Mouse (Mus musculus) kidney, embryonic 14.5 days (tissue): Measurements from ENCODE around the gene Wscd1. TPM values are rescaled to one million over a fixed set of nuclear protein-coding genes. Genes with fewer than 3 reads are reported as not detected.

ENCODE experiments used
- ATAC-seq: fragments of 200-750 bp; cut with Nextera tagmentation; 2 replicates; pipeline ENCODE4 v1.8.0; 2017; ENCODE audit warnings: moderate number of reproducible peaks, mild to moderate bottlenecking, moderate TSS enrichment, moderate library complexity; ENCODE audit not compliant: low FRiP score, low TSS enrichment
- H3K27ac ChIP-seq: fragments of 300-500 bp; sonication (generic); 2 replicates; pipeline ENCODE4 v1.5.1; 2014; ENCODE audit warnings: low read depth, mild to moderate bottlenecking, low read length, moderate library complexity, mixed read lengths
- H3K27me3 ChIP-seq: fragments of 300-500 bp; sonication (generic); 2 replicates; pipeline ENCODE4 v1.6.1; 2014; ENCODE audit warnings: mild to moderate bottlenecking, low read length; ENCODE audit not compliant: control insufficient read depth, insufficient read depth
- H3K36me3 ChIP-seq: fragments of 300-500 bp; sonication (generic); 2 replicates; pipeline ENCODE4 v1.6.1; 2014; ENCODE audit warnings: low read length, mixed read lengths; ENCODE audit not compliant: control insufficient read depth, insufficient read depth
- H3K4me1 ChIP-seq: fragments of 300-500 bp; sonication (generic); 2 replicates; pipeline ENCODE4 v1.6.1; 2014; ENCODE audit warnings: low read length, mixed read lengths; ENCODE audit not compliant: control insufficient read depth, insufficient read depth
- H3K4me2 ChIP-seq: fragments of 300-500 bp; sonication (generic); replicated peaks from 2 replicates; pipeline ENCODE4 v1.6.1; 2014; ENCODE audit warnings: low read depth, mild to moderate bottlenecking, low read length
- H3K4me3 ChIP-seq: fragments of 300-500 bp; sonication (generic); 2 replicates; pipeline ENCODE4 v1.5.1; 2014; ENCODE audit warnings: mild to moderate bottlenecking, low read length
- H3K9ac ChIP-seq: fragments of 300-500 bp; sonication (generic); 2 replicates; pipeline ENCODE4 v1.6.1; 2014; ENCODE audit warnings: low read depth, mild to moderate bottlenecking, low read length, moderate library complexity
- H3K9me3 ChIP-seq: fragments of 300-500 bp; sonication (generic); 2 replicates; pipeline ENCODE4 v1.6.1; 2016; ENCODE audit warnings: low read length; ENCODE audit not compliant: control insufficient read depth
- WGBS: fragments of 180-500 bp; shearing (Covaris S2); extraction: QIAGEN DNeasy Blood & Tissue Kit; methylation state at CpG from one replicate; pipeline ENCODE4 v1.1.7; 2014; 5-methylcytosine and 5-hydroxymethylcytosine counted together
- polyA plus RNA-seq: library from polyadenylated mRNA; unstranded; fragments of >200 nt; fragmentation: Nextera tagmentation; extraction: Ambion mirVana; gene quantifications from 2 replicates; pipeline ENCODE4 v1.2.1, GENCODE M21; 2014

Wscd1 gene
- polyA plus RNA-seq, 1 experiment from 2014 or later = 7.8 TPM

GRCm38 (mm10) chr11:71773986-71774767, 24.5 kb downstream of the Wscd1 start:
- Histone ChIP-seq H3K36me3 (no peaks in the 10 kb centered on the region), H3K4me1 (no peaks in the 10 kb centered on the region), H3K27ac (no peak overlapping the region; the same call in 1 of the 2 replicates), H3K9ac (no peak overlapping the region), H3K9me3 (no peaks in the 10 kb centered on the region), H3K4me3 (no peak overlapping the region), H3K4me2 (no peak overlapping the region), H3K27me3 (no peaks in the 10 kb centered on the region)
- 35% methylated on average over 16 of the region's 16 CpGs for WGBS
- ATAC-seq = no peak

GRCm38 (mm10) chr11:71775056-71775455, 25.3 kb downstream of the Wscd1 start:
- Histone ChIP-seq H3K27ac (no peak overlapping the region), H3K36me3 (no peaks in the 10 kb centered on the region), H3K9ac (no peak overlapping the region), H3K4me2 (no peak overlapping the region), H3K9me3 (no peaks in the 10 kb centered on the region), H3K4me3 (no peak overlapping the region), H3K4me1 (no peaks in the 10 kb centered on the region), H3K27me3 (no peaks in the 10 kb centered on the region)
- WGBS = 71% methylated on average over 6 of the region's 6 CpGs
- ATAC-seq = no peak

- Histone ChIP-seq H3K9me3 (no peaks in the 10 kb centered on the region), H3K9ac (no peak overlapping the region), H3K4me3 (no peak overlapping the region), H3K36me3 (no peaks in the 10 kb centered on the region), H3K4me1 (no peaks in the 10 kb centered on the region), H3K27ac (no peak overlapping the region), H3K27me3 (no peaks in the 10 kb centered on the region), H3K4me2 (no peak overlapping the region)
- WGBS = 73% methylated on average over 10 of the region's 10 CpGs
- ATAC-seq = no peak
These were observed 29.9 kb downstream of the Wscd1 start for GRCm38 (mm10) chr11:71779642-71780041.

GRCm38 (mm10) chr11:71781737-71782354, 32.1 kb downstream of the Wscd1 start:
- no peaks in the 10 kb centered on the region for H3K4me1 ChIP-seq
- no peak for ATAC-seq
- no peaks in the 10 kb centered on the region for H3K9me3 ChIP-seq
- no peaks in the 10 kb centered on the region for H3K27me3 ChIP-seq
- no peak overlapping the region for H3K4me3 ChIP-seq
- H3K36me3 ChIP-seq = no peaks in the 10 kb centered on the region
- H3K9ac ChIP-seq = no peak overlapping the region
- WGBS = 79% methylated on average over 13 of the region's 13 CpGs
- H3K27ac ChIP-seq = no peak overlapping the region
- H3K4me2 ChIP-seq = no peak overlapping the region

GRCm38 (mm10) chr11:71785499-71785898, 35.8 kb downstream of the Wscd1 start:
- H3K27ac ChIP-seq = no peak overlapping the region
- no peaks in the 10 kb centered on the region for H3K27me3 ChIP-seq
- H3K36me3 ChIP-seq = no peaks in the 10 kb centered on the region
- no peak overlapping the region for H3K4me2 ChIP-seq
- ATAC-seq = no peak
- no peak overlapping the region for H3K4me3 ChIP-seq
- no peaks in the 10 kb centered on the region for H3K4me1 ChIP-seq
- WGBS = 93% methylated on average over 4 of the region's 4 CpGs
- H3K9ac ChIP-seq = no peak overlapping the region
- H3K9me3 ChIP-seq = no peaks in the 10 kb centered on the region

GRCm38 (mm10) chr11:71788209-71788608, 38.5 kb downstream of the Wscd1 start:
- Histone ChIP-seq H3K4me2 (no peak overlapping the region), H3K27ac (no peak overlapping the region), H3K4me1 (no peaks in the 10 kb centered on the region), H3K4me3 (no peak overlapping the region), H3K36me3 (no peaks in the 10 kb centered on the region), H3K27me3 (no peaks in the 10 kb centered on the region), H3K9ac (no peak overlapping the region), H3K9me3 (no peaks in the 10 kb centered on the region)
- ATAC-seq = no peak
- 87% methylated on average over 4 of the region's 4 CpGs for WGBS

GRCm38 (mm10) chr11:71790227-71790626, 40.5 kb downstream of the Wscd1 start:
- H3K27me3 ChIP-seq = no peaks in the 10 kb centered on the region
- WGBS = 75% methylated on average over 3 of the region's 3 CpGs
- H3K27ac ChIP-seq = no peak overlapping the region
- no peak overlapping the region for H3K9ac ChIP-seq
- H3K4me1 ChIP-seq = no peaks in the 10 kb centered on the region
- ATAC-seq = no peak
- no peak overlapping the region for H3K4me2 ChIP-seq
- no peak overlapping the region for H3K4me3 ChIP-seq
- no peaks in the 10 kb centered on the region for H3K36me3 ChIP-seq
- H3K9me3 ChIP-seq = no peaks in the 10 kb centered on the region

GRCm38 (mm10) chr11:71799206-71799605, 49.5 kb downstream of the Wscd1 start:
- Histone ChIP-seq H3K4me1 (no peaks in the 10 kb centered on the region), H3K4me3 (no peak overlapping the region), H3K9me3 (no peaks in the 10 kb centered on the region), H3K27ac (no peak overlapping the region), H3K27me3 (no peaks in the 10 kb centered on the region), H3K4me2 (no peak overlapping the region), H3K36me3 (no peaks in the 10 kb centered on the region), H3K9ac (no peak overlapping the region)
- no peak for ATAC-seq
- 81% methylated on average over 4 of the region's 4 CpGs for WGBS

GRCm38 (mm10) chr11:71808521-71808920, 58.8 kb downstream of the Wscd1 start:
- Histone ChIP-seq H3K9ac (no peak overlapping the region), H3K27ac (no peak overlapping the region), H3K9me3 (no peaks in the 10 kb centered on the region), H3K4me2 (no peak overlapping the region), H3K27me3 (no peaks in the 10 kb centered on the region), H3K36me3 (no peaks in the 10 kb centered on the region), H3K4me1 (no peaks in the 10 kb centered on the region), H3K4me3 (no peak overlapping the region)
- 87% methylated on average over 2 of the region's 2 CpGs for WGBS
- ATAC-seq = no peak
